Mouse (Mus musculus) liver, embryonic 13.5 days (tissue): ENCODE measurements at regions not wholly inside any gene's neighbourhood (a gene's known extent, or its start where the extent isn't known, plus 50 kb on each side); places are given as distances from the start of the nearest gene placed in this dataset.

Source experiments
- ATAC-seq: fragments of 200-750 bp; cut with Nextera tagmentation; 2 replicates; pipeline ENCODE4 v1.8.0; 2017; ENCODE audit warnings: low read depth, mild to moderate bottlenecking, moderate number of reproducible peaks, moderate library complexity
- DNase-seq: peaks from one replicate; pipeline ENCODE4 v3.0.0; 2022
- H3K27ac ChIP-seq: fragments of 300-500 bp; sonication (generic); 2 replicates; pipeline ENCODE4 v1.5.1; 2015; ENCODE audit warnings: moderate library complexity, mild to moderate bottlenecking, inconsistent platforms
- H3K27me3 ChIP-seq: fragments of 300-500 bp; sonication (generic); 2 replicates; pipeline ENCODE4 v1.6.1; 2015; ENCODE audit warnings: mild to moderate bottlenecking, inconsistent platforms
- H3K36me3 ChIP-seq: fragments of 300-500 bp; sonication (generic); 2 replicates; pipeline ENCODE4 v1.6.1; 2015; ENCODE audit warnings: mild to moderate bottlenecking, inconsistent platforms
- H3K4me1 ChIP-seq: fragments of 300-500 bp; sonication (generic); replicated peaks from 2 replicates; pipeline ENCODE4 v1.6.1; 2015; ENCODE audit warnings: inconsistent platforms
- H3K4me2 ChIP-seq: fragments of 300-500 bp; sonication (generic); 2 replicates; pipeline ENCODE4 v1.6.1; 2015; ENCODE audit warnings: inconsistent platforms, mild to moderate bottlenecking, moderate library complexity
- H3K4me3 ChIP-seq: fragments of 300-500 bp; sonication (generic); replicated peaks from 2 replicates; pipeline ENCODE4 v1.5.1; 2015; ENCODE audit warnings: mild to moderate bottlenecking, inconsistent platforms
- H3K9ac ChIP-seq: fragments of 300-500 bp; sonication (generic); 2 replicates; pipeline ENCODE4 v1.6.1; 2015; ENCODE audit warnings: mild to moderate bottlenecking, inconsistent platforms
- H3K9me3 ChIP-seq: fragments of 300-500 bp; sonication (generic); replicated peaks from 2 replicates; pipeline ENCODE4 v1.6.1; 2016; ENCODE audit warnings: inconsistent platforms
- WGBS: fragments of 180-500 bp; shearing (Covaris S2); methylation state at CpG from one replicate; pipeline ENCODE4 v1.1.7; 2015; ENCODE audit not compliant: insufficient replicate concordance; 5-methylcytosine and 5-hydroxymethylcytosine counted together

DNA sequence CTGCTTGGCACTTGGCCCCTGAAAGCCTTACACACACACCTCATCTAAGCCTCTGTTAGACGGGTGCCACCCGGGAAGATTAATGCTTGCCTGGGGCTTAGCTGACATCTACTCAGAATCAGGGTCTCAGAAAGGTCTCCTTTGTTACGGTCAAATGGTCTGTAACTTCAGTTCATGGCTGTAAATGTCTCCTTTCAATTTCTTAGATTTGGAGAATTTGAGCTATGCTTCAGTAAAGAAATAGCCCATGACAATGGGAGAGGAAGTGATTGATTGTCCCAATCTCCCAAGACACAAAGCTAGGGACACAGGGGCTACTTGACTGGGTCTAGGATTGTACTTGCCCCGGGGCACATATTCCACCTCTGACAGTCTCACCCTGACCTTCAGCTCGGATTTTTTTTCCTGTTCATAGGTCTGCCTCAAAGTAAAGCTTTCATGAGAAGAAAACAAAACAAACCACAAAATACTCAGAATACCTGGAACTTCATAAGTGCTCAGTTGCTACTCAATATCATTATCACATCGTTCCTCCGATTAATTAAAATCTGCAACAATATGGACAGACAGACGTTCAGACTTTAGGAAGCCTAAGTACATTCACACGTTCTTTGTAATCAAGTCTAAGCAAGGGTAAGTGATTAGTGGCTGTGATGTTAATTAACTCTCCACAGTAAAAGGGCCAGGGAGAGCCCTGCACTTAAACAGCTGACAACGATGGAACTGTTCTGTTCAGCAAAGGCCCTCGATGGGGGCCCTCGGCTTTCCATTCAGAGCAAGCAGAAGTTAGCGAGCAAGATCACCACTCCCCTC lies 132.9 kb upstream of the Slco3a1 start:
- Histone ChIP-seq H3K4me3 (no peak overlapping the region), H3K4me1 (no peaks in the 10 kb centered on the region), H3K36me3 (no peaks in the 10 kb centered on the region), H3K27me3 (no peaks in the 10 kb centered on the region), H3K27ac (no peak overlapping the region), H3K4me2 (no peak overlapping the region), H3K9ac (no peak overlapping the region), H3K9me3 (no peaks in the 10 kb centered on the region)
- DNase-seq: no peak
- WGBS: 67% methylated on average over 13 of the region's 13 CpGs
- ATAC-seq: no peak

DNA sequence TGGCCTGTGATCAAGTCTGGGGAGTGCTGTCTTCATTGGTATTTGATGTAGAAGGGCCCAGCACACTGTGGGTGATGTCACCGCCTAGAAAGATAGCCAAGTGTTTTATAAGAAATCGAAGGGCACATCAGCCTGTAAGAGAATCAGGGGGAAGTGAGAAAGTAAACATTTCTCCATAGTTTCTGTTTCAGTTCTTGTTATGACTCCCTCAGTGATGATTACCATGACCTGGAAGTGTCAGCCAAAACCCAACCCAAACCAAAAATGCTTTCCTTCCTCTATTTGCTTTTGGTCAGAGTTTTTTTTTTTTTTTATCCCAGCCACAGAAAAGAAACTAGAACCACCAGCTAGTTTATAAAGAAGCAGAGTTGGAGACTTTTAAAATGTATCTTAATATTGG lies 129.4 kb upstream of the Slco3a1 start:
- WGBS: 46% methylated on average over 2 of the region's 2 CpGs
- DNase-seq (no peak), ATAC-seq (no peak)
- H3K9ac ChIP-seq: no peak overlapping the region
- no peak overlapping the region for H3K4me2 ChIP-seq
- no peaks in the 10 kb centered on the region for H3K36me3 ChIP-seq
- no peak overlapping the region for H3K27ac ChIP-seq
- no peak overlapping the region for H3K4me3 ChIP-seq
- H3K9me3 ChIP-seq: no peaks in the 10 kb centered on the region
- no peaks in the 10 kb centered on the region for H3K4me1 ChIP-seq
- H3K27me3 ChIP-seq: no peaks in the 10 kb centered on the region

DNA sequence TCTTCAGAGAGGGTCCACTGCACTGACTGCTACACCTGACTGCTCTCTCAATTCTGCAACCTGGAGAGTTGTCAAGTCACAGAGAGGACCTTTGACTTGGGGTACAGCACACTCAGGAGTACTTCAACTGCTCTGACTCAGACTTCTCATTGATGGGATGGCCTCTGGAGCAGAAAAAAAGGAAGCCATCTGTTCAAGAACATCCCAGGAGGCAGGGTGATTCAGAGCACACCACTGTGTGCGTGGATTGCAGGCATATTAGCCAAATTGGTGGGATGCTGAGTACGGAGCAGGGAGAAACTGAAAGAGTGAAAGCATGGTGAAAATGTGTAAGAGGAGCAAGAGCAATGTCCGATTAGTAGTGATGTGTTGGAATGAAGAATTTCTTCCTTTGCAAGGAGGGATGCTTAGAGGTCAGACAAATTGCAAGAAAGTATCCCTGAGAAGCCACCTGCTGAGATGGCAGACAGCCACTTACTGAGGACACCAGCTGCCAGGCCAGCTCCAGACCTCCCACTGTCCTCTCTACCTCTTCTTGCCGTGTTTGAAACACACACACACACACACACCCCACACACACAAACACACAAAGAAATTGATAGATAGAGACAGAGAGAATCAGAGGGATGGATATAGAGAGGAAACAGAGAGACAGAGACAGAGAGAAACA lies 119.2 kb upstream of the Slco3a1 start:
- WGBS: 59% methylated on average over 4 of the region's 4 CpGs
- no peak for ATAC-seq
- H3K36me3 ChIP-seq: no peaks in the 10 kb centered on the region
- no peak overlapping the region for H3K9ac ChIP-seq
- no peak for DNase-seq
- H3K27ac ChIP-seq: no peak overlapping the region
- H3K4me1 ChIP-seq: no peaks in the 10 kb centered on the region
- no peaks in the 10 kb centered on the region for H3K27me3 ChIP-seq
- no peak overlapping the region for H3K4me3 ChIP-seq
- H3K4me2 ChIP-seq: no peak overlapping the region
- no peaks in the 10 kb centered on the region for H3K9me3 ChIP-seq

GRCm38 (mm10) chr7:74669110-74669509 lies 114.5 kb upstream of the Slco3a1 start:
- Histone ChIP-seq H3K9me3 (no peaks in the 10 kb centered on the region), H3K27ac (no peak overlapping the region), H3K36me3 (no peaks in the 10 kb centered on the region), H3K4me3 (no peak overlapping the region), H3K4me2 (no peak overlapping the region), H3K4me1 (no peaks in the 10 kb centered on the region), H3K9ac (no peak overlapping the region), H3K27me3 (no peaks in the 10 kb centered on the region)
- ATAC-seq: no peak
- no peak for DNase-seq

DNA sequence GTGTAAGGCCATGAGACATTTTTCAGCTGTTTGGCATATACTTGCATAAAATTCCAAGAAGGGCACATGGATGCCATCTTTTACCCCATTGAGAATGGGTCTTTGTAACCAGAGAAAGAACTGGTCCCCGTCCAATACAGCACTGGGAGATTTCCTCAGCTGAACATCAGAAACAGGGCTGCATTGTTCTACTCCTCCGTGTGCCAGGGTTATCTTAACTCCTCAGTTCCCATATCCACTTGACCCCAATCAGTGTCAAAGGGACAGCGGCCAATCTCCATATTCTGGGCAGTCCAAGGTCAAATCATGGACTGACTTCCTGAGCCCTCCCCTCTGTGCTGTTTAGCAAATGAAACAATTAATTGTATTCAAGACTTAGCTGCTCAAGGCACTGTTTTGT lies 112.5 kb upstream of the Slco3a1 start:
- Histone ChIP-seq H3K27ac (no peak overlapping the region), H3K9ac (no peak overlapping the region), H3K9me3 (no peaks in the 10 kb centered on the region), H3K27me3 (no peaks in the 10 kb centered on the region), H3K4me3 (no peak overlapping the region), H3K4me1 (no peaks in the 10 kb centered on the region), H3K36me3 (no peaks in the 10 kb centered on the region), H3K4me2 (no peak overlapping the region)
- no peak for DNase-seq
- ATAC-seq: no peak
- WGBS: 37% methylated on average over 3 of the region's 3 CpGs

DNA sequence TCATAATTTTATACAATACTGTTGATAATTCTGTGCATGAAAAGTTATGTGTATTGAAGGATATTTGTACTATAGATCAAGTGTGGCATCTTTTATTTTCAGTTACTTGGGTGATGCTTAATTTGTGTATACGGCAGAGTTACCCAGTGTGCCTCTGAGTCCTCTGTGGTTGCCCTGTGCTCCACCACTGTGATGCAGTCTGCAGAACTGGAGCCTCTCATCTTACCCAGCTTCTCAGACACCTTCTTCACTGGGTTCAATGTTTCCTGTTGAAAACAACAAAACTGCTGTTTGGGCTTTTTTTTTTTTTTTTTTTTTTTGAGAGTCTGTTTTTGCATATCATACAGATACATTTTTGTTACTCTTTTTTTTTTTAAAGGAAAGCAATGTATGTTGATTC lies 109.2 kb upstream of the Slco3a1 start:
- WGBS: 81% methylated on average over 1 of the region's 1 CpGs
- DNase-seq (no peak), ATAC-seq (no peak)
- Histone ChIP-seq H3K4me1 (no peaks in the 10 kb centered on the region), H3K4me2 (no peak overlapping the region), H3K27ac (no peak overlapping the region), H3K36me3 (no peaks in the 10 kb centered on the region), H3K9ac (no peak overlapping the region), H3K4me3 (no peak overlapping the region), H3K9me3 (no peaks in the 10 kb centered on the region), H3K27me3 (no peaks in the 10 kb centered on the region)

- H3K4me1 ChIP-seq: no peaks in the 10 kb centered on the region
- H3K27me3 ChIP-seq: no peaks in the 10 kb centered on the region
- H3K9me3 ChIP-seq: no peaks in the 10 kb centered on the region
- no peak for ATAC-seq
- no peak overlapping the region for H3K4me2 ChIP-seq
- H3K27ac ChIP-seq: no peak overlapping the region
- H3K36me3 ChIP-seq: no peaks in the 10 kb centered on the region
- no peak overlapping the region for H3K9ac ChIP-seq
- no peak for DNase-seq
- WGBS: 29% methylated on average over 2 of the region's 2 CpGs
- no peak overlapping the region for H3K4me3 ChIP-seq
These were observed 92.7 kb upstream of the Slco3a1 start for GRCm38 (mm10) chr7:74647310-74647709.

DNA sequence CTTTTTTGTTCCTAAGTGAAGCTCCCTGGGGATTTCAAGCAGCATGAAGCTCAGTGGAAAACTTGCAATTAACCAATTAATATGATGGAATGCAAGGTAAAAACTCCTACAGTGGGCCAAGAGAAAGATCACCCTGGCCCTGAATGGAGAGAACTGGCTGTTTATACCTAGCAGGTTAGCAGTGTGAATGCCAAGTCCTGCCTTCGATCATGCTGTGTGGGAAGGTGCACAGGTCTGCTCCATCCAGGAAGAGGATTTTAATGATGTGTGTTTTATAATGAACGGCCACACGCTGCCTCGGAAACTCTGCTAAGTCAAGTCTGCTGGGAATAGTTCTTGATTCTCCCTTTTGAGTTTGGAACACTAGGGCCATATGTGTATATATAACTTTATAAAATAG lies 85.6 kb upstream of the Slco3a1 start:
- no peak overlapping the region for H3K27ac ChIP-seq
- WGBS: 77% methylated on average over 4 of the region's 4 CpGs
- no peak overlapping the region for H3K9ac ChIP-seq
- H3K36me3 ChIP-seq: no peaks in the 10 kb centered on the region
- no peaks in the 10 kb centered on the region for H3K9me3 ChIP-seq
- no peak for DNase-seq
- ATAC-seq: no peak
- no peak overlapping the region for H3K4me2 ChIP-seq
- H3K27me3 ChIP-seq: no peaks in the 10 kb centered on the region
- no peak overlapping the region for H3K4me3 ChIP-seq
- H3K4me1 ChIP-seq: no peaks in the 10 kb centered on the region

- Histone ChIP-seq H3K27me3 (no peaks in the 10 kb centered on the region), H3K9me3 (no peaks in the 10 kb centered on the region), H3K9ac (no peak overlapping the region), H3K27ac (no peak overlapping the region), H3K36me3 (no peaks in the 10 kb centered on the region), H3K4me2 (no peak overlapping the region), H3K4me1 (no peaks in the 10 kb centered on the region), H3K4me3 (no peak overlapping the region)
- WGBS: 62% methylated on average over 8 of the region's 8 CpGs
- no peak for DNase-seq
- no peak for ATAC-seq
These were observed 77.6 kb upstream of the Slco3a1 start for GRCm38 (mm10) chr7:74632217-74632616.

GRCm38 (mm10) chr7:74628799-74629468 lies 74.4 kb upstream of the Slco3a1 start:
- 52% methylated on average over 6 of the region's 6 CpGs for WGBS
- H3K36me3 ChIP-seq: no peaks in the 10 kb centered on the region
- no peak for ATAC-seq

More at GRCm38 (mm10) chr7:74628799-74629468, 74.4 kb upstream of the Slco3a1 start:
- no peak overlapping the region for H3K4me2 ChIP-seq
- no peaks in the 10 kb centered on the region for H3K9me3 ChIP-seq
- H3K27me3 ChIP-seq: no peaks in the 10 kb centered on the region
- H3K9ac ChIP-seq: no peak overlapping the region
- no peak overlapping the region for H3K27ac ChIP-seq
- DNase-seq: no peak
- H3K4me3 ChIP-seq: no peak overlapping the region
- no peaks in the 10 kb centered on the region for H3K4me1 ChIP-seq
